Mouse (Mus musculus): ENCODE measurements at regions not wholly inside any gene's neighbourhood (a gene's known extent, or its start where the extent isn't known, plus 50 kb on each side); places are given as distances from the start of the nearest gene placed in this dataset.

- peak; percentile 77 for DNase-seq (ENCODE audit: low spot score)
These were observed 56.8 kb upstream of the Edn1 start for GRCm38 (mm10) chr13:42244240-42245086.

- peak; percentile 35 for DNase-seq (ENCODE audit: low spot score)
These were observed 55.4 kb upstream of the Edn1 start for GRCm38 (mm10) chr13:42245753-42246409.

Measured in heart, adult 8-10 months (tissue).